Mouse (Mus musculus): ENCODE measurements around the gene Gm5286. TPM values are rescaled to one million over a fixed set of nuclear protein-coding genes. Genes with fewer than 3 reads are reported as not detected.
"Not testable (repeated sequence)": the region's sequence is repeated elsewhere in the genome, so short reads cannot be mapped to it uniquely, and the experiment has no call there.

The Gm5286 gene
- not detected in 2 replicates for total RNA-seq (2021)
- long read RNA-seq, experiment 1, result 0 reads
- long read RNA-seq, experiment 2, result 0 reads

GRCm38 (mm10) chr3:94196414-94196813 is at the start of gene Gm5286:
Gene Gm5286, plus strand, starts transcription at chr3:94196714.
- DNase-seq, result not testable (repeated sequence)

GRCm38 (mm10) chr3:94167351-94167750 is 29.2 kb upstream of the Gm5286 start:
- DNase-seq, result not testable (repeated sequence)

GRCm38 (mm10) chr3:94178093-94178492 is 18.4 kb upstream of the Gm5286 start, which contains the start of gene Gm10696:
Gene Gm10696, minus strand, starts transcription at chr3:94178193.
- DNase-seq, result not testable (repeated sequence)

Other genes starting within 250 kb of the Gm5286 start
- not detected in 2 replicates for gene Tdpoz5, start 235.4 kb upstream of the Gm5286 start, total RNA-seq (2021)
- not detected in 2 replicates for gene Gm9125, start 141.8 kb upstream of the Gm5286 start, total RNA-seq (2021)
- not detected in 2 replicates for gene Gm10697, start 124.1 kb upstream of the Gm5286 start, total RNA-seq (2021)
- gene Gm10696, start 18.5 kb upstream of the Gm5286 start, total RNA-seq (2021), result not detected in 2 replicates
- gene Gm4778, start 67.3 kb downstream of the Gm5286 start, total RNA-seq (2021), result not detected in 2 replicates
- 9.9 and 10.2 TPM in 2 replicates for gene Them4, start 113.4 kb downstream of the Gm5286 start, total RNA-seq (2021)
- not detected in 2 replicates for gene Them5, start 145.4 kb downstream of the Gm5286 start, total RNA-seq (2021)
- gene C2cd4d, start 165.7 kb downstream of the Gm5286 start, total RNA-seq (2021), result 0.41 and 0.56 TPM in 2 replicates
- gene Rorc, start 176.1 kb downstream of the Gm5286 start, total RNA-seq (2021), result 21.3 and 26.3 TPM in 2 replicates
- 0.44 and 0.83 TPM in 2 replicates for gene Lingo4, start 201.8 kb downstream of the Gm5286 start, total RNA-seq (2021)
- 10.7 and 10.9 TPM in 2 replicates for gene Tdrkh, start 216.6 kb downstream of the Gm5286 start, total RNA-seq (2021)
- 87.6 and 87.8 TPM in 2 replicates for gene Mrpl9, start 246.6 kb downstream of the Gm5286 start, total RNA-seq (2021)
- gene Oaz3, start 247.2 kb downstream of the Gm5286 start, total RNA-seq (2021), result not detected in 2 replicates